Mouse (Mus musculus) intestine, embryonic 16.5 days (tissue): ENCODE results near the gene Tirap. TPM values are rescaled to one million over a fixed set of nuclear protein-coding genes. Genes with fewer than 3 reads are reported as not detected.

ENCODE experiments used
- ATAC-seq: fragments of 200-750 bp; cut with Nextera tagmentation; 2 replicates; pipeline ENCODE4 v1.8.0; 2017; ENCODE audit warnings: moderate TSS enrichment, moderate library complexity
- H3K27ac ChIP-seq: fragments of 300-500 bp; sonication (generic); 2 replicates; pipeline ENCODE4 v1.5.1; 2014; ENCODE audit warnings: mild to moderate bottlenecking, low read length
- H3K27me3 ChIP-seq: fragments of 300-500 bp; sonication (generic); replicated peaks from 2 replicates; pipeline ENCODE4 v1.6.1; 2014; ENCODE audit warnings: low read length, control low read depth, mixed read lengths; ENCODE audit not compliant: control insufficient read depth, insufficient read depth
- H3K36me3 ChIP-seq: fragments of 300-500 bp; sonication (generic); 2 replicates; pipeline ENCODE4 v1.6.1; 2014; ENCODE audit warnings: low read length, control low read depth; ENCODE audit not compliant: control insufficient read depth, insufficient read depth
- H3K4me1 ChIP-seq: fragments of 300-500 bp; sonication (generic); 2 replicates; pipeline ENCODE4 v1.6.1; 2014; ENCODE audit warnings: low read length, control low read depth, mixed read lengths; ENCODE audit not compliant: control insufficient read depth, insufficient read depth
- H3K4me2 ChIP-seq: fragments of 300-500 bp; sonication (generic); 2 replicates; pipeline ENCODE4 v1.6.1; 2014; ENCODE audit warnings: low read depth, low read length, control low read depth
- H3K4me3 ChIP-seq: fragments of 300-500 bp; sonication (generic); 2 replicates; pipeline ENCODE4 v1.5.1; 2014; ENCODE audit warnings: mild to moderate bottlenecking, low read length
- H3K9ac ChIP-seq: fragments of 300-500 bp; sonication (generic); 2 replicates; pipeline ENCODE4 v1.6.1; 2014; ENCODE audit warnings: low read depth, low read length
- H3K9me3 ChIP-seq: fragments of 300-500 bp; sonication (generic); 2 replicates; pipeline ENCODE4 v1.6.1; 2016; ENCODE audit warnings: low read length, control low read depth; ENCODE audit not compliant: control insufficient read depth
- WGBS: fragments of 180-500 bp; shearing (Covaris S2); extraction: QIAGEN DNeasy Blood & Tissue Kit; methylation state at CpG from one replicate; pipeline ENCODE4 v1.1.7; 2014; 5-methylcytosine and 5-hydroxymethylcytosine counted together
- polyA plus RNA-seq: library from polyadenylated mRNA; unstranded; fragments of >200 nt; fragmentation: Nextera tagmentation; extraction: Ambion mirVana; gene quantifications from 2 replicates; pipeline ENCODE4 v1.2.1, GENCODE M21; 2015

Gene Tirap
- polyA plus RNA-seq, result 12.4 and 13.4 TPM in 2 replicates

- ATAC-seq, result peak; percentile 95
- peak within 1 kb of the TSS; percentile 63 for H3K27ac ChIP-seq
- H3K9me3 ChIP-seq, result no peaks in the 10 kb centered on the region
- H3K36me3 ChIP-seq, result no peaks in the 10 kb centered on the region
- WGBS, result under 1% methylated on average over 39 of the region's 44 CpGs
- H3K4me3 ChIP-seq, result peak within 1 kb of the TSS; percentile 73
- peak within 1 kb of the TSS; percentile 86 for H3K9ac ChIP-seq
- peaks cover 5% of the 10 kb centered on the region; the same call in 1 of the 2 replicates for H3K4me1 ChIP-seq
- no peaks in the 10 kb centered on the region for H3K27me3 ChIP-seq
- H3K4me2 ChIP-seq, result peak within 1 kb of the TSS; percentile 82
These were observed at the start of gene Tirap, which contains the start of gene Srpr for GRCm38 (mm10) chr9:35199772-35200471. Gene Tirap, minus strand, starts transcription at chr9:35200291. Gene Srpr, plus strand, starts transcription at chr9:35200175.

DNA sequence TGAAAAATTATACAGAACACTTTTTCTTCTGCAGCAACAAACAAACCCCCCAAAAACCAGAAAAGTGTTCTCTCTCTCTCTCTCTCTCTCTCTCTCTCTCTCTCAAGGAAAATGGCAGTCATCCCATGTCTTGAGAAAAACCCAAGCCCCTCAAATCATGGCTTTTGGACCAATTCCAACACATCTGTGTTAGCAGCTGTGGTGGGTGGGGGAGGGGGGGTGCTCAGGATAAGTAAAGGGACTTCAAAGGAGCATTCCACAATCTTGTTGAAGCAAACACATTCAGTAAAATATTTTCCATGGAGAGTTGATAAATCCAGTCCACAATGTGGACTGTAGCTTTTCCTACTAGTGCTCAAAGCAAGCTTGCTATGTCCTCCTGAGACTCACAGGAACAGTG lies 49.4 kb upstream of the Tirap start:
- Histone ChIP-seq H3K4me1 (no peaks in the 10 kb centered on the region; the same call in 1 of the 2 replicates), H3K36me3 (no peaks in the 10 kb centered on the region), H3K4me3 (no peak overlapping the region), H3K4me2 (no peak overlapping the region), H3K9ac (no peak overlapping the region), H3K27me3 (no peaks in the 10 kb centered on the region), H3K27ac (no peak overlapping the region), H3K9me3 (no peaks in the 10 kb centered on the region)
- ATAC-seq, result no peak

GRCm38 (mm10) chr9:35247405-35247804 lies 47.3 kb upstream of the Tirap start:
- Histone ChIP-seq H3K4me3 (no peak overlapping the region), H3K36me3 (no peaks in the 10 kb centered on the region), H3K27me3 (no peaks in the 10 kb centered on the region), H3K4me1 (no peaks in the 10 kb centered on the region; the same call in 1 of the 2 replicates), H3K4me2 (no peak overlapping the region), H3K9me3 (no peaks in the 10 kb centered on the region), H3K27ac (no peak overlapping the region), H3K9ac (no peak overlapping the region)
- no peak for ATAC-seq
- 94% methylated on average over 2 of the region's 2 CpGs for WGBS

GRCm38 (mm10) chr9:35239734-35240133 lies 39.6 kb upstream of the Tirap start:
- no peaks in the 10 kb centered on the region for H3K9me3 ChIP-seq
- no peaks in the 10 kb centered on the region for H3K4me1 ChIP-seq
- ATAC-seq, result no peak
- H3K9ac ChIP-seq, result no peak overlapping the region
- no peak overlapping the region for H3K4me3 ChIP-seq
- no peak overlapping the region for H3K4me2 ChIP-seq
- H3K27ac ChIP-seq, result no peak overlapping the region
- no peaks in the 10 kb centered on the region for H3K36me3 ChIP-seq
- WGBS, result 68% methylated on average over 1 of the region's 1 CpGs
- no peaks in the 10 kb centered on the region for H3K27me3 ChIP-seq

GRCm38 (mm10) chr9:35238915-35239571 lies 39.0 kb upstream of the Tirap start:
- ATAC-seq, result no peak
- Histone ChIP-seq H3K4me3 (no peak overlapping the region), H3K9me3 (no peaks in the 10 kb centered on the region), H3K9ac (no peak overlapping the region), H3K4me1 (no peaks in the 10 kb centered on the region), H3K27ac (no peak overlapping the region), H3K36me3 (no peaks in the 10 kb centered on the region), H3K4me2 (no peak overlapping the region), H3K27me3 (no peaks in the 10 kb centered on the region)
- WGBS, result 68% methylated on average over 6 of the region's 6 CpGs

- WGBS, result 95% methylated on average over 1 of the region's 1 CpGs
- Histone ChIP-seq H3K27ac (no peak overlapping the region), H3K4me3 (no peak overlapping the region), H3K36me3 (no peaks in the 10 kb centered on the region), H3K4me1 (no peaks in the 10 kb centered on the region), H3K9me3 (no peaks in the 10 kb centered on the region), H3K4me2 (no peak overlapping the region), H3K9ac (no peak overlapping the region), H3K27me3 (no peaks in the 10 kb centered on the region)
- no peak for ATAC-seq
These were observed 38.3 kb upstream of the Tirap start for GRCm38 (mm10) chr9:35238371-35238770.

DNA sequence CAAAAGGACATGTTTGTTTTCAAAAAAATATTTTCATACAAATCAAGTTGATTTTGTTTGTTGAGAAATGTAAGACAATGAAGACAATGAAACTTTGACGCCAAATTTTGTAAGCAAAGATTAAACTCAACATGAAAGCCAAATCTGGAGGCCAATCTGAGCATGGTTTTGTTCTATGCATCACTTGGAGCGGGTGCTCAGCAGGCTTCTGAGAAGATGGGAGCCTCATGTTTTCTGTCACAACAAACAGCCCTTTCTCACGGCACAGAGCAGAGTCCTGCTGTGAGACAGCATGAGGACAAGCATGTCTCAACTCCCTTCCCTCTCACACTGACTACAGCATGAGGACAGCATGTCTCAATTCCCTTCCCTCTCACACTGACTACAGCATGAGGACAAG lies 35.9 kb upstream of the Tirap start:
- Histone ChIP-seq H3K27me3 (no peaks in the 10 kb centered on the region), H3K36me3 (no peaks in the 10 kb centered on the region), H3K4me3 (no peak overlapping the region), H3K4me2 (no peak overlapping the region), H3K9me3 (no peaks in the 10 kb centered on the region), H3K9ac (no peak overlapping the region), H3K27ac (no peak overlapping the region), H3K4me1 (no peaks in the 10 kb centered on the region)
- no peak for ATAC-seq
- 77% methylated on average over 3 of the region's 3 CpGs for WGBS

DNA sequence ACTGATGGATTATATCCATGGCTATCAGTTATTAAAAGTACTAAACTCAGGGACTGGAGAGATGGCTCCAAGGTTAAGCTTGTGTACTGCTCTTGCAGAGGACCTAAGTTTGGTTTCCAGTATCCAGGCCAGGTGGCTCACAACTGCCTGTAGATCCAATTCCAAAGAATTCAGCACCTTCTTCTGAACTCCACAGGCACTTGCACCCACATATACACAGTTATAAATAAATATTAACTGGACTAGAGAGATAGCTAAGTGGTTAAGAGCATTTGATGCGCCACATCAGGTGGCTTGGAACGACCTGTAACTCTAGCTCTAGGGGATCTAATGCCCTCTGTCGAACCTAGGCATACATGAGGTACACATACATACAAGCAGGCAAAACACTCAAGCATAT lies 28.6 kb upstream of the Tirap start:
- Histone ChIP-seq H3K9ac (no peak overlapping the region), H3K4me1 (no peaks in the 10 kb centered on the region)
- WGBS, result 83% methylated on average over 3 of the region's 3 CpGs

DNA sequence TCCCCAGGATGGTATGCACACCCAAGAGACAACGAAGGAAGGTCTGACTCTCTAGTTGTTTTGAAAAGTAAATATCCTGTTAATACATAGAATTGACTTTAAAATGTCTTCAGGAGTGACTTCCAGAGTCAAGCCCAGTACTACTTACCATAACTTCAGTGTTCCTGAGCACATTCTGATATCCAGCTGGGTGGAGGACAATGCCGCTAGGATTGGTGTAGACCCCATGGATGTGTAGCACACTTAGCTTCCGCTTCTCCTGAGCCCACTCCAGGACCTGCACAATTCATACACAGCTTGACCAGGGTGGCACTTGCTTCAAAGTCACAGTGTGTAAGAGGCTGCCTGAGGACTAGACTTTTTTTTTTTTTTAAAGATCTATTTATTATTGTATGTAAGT lies 23.4 kb upstream of the Tirap start:
- H3K9ac ChIP-seq, result no peak overlapping the region
- no peaks in the 10 kb centered on the region for H3K4me1 ChIP-seq
- H3K4me3 ChIP-seq, result no peak overlapping the region
- no peaks in the 10 kb centered on the region for H3K27me3 ChIP-seq
- no peak; the same call in 1 of the 2 replicates for ATAC-seq
- 93% methylated on average over 3 of the region's 3 CpGs for WGBS
- H3K27ac ChIP-seq, result no peak overlapping the region
- H3K36me3 ChIP-seq, result peaks cover 21% of the 10 kb centered on the region; the same call in 1 of the 2 replicates
- no peaks in the 10 kb centered on the region for H3K9me3 ChIP-seq
- no peak overlapping the region for H3K4me2 ChIP-seq

More for the DNA sequence above, 28.6 kb upstream of the Tirap start:
- Histone ChIP-seq H3K27me3 (no peaks in the 10 kb centered on the region), H3K9me3 (no peaks in the 10 kb centered on the region), H3K4me3 (no peak overlapping the region), H3K36me3 (peaks cover 2% of the 10 kb centered on the region; the same call in 1 of the 2 replicates), H3K4me2 (no peak overlapping the region), H3K27ac (no peak overlapping the region)
- no peak for ATAC-seq
